Mouse (Mus musculus): ENCODE results near the gene Mertk. TPM values are rescaled to one million over a fixed set of nuclear protein-coding genes. Genes with fewer than 3 reads are reported as not detected.

Mertk gene
- polyA plus RNA-seq, 1 experiment from 2014 or later, result 3.4 TPM

DNA sequence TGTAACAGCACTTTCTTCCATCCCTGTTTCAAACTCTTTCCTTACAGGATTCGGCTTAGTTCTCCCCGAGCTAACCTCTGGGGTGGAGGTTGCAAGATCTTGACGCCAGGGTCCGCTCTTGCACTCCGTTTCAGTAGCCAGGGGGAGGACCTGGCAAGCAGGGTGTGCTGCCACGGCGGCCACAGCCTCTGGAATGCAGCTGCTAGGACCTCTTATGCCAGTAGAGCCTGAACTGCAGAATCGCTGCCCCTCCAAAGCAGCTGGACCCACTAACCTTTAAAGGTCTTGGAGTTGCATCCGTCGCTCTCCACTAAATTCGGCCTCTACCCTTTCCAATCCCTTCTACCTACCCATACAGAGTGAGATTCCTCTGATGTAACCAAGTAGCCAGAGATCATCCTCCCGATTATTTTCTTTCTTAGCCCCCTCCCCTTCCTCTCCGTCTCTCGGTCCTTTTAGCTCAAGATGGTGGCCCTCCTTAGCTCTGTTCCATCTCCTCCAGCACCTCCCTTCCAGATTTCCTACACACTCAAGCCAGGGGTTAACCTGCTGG, 540 bp upstream of the Mertk start:
- Histone ChIP-seq H3K36me3 (no peaks in the 10 kb centered on the region), H3K27ac (no peak overlapping the region; the same call in 1 of the 2 replicates), H3K27me3 (peaks cover 51% of the 10 kb centered on the region), H3K4me1 (replicated peaks) (peaks cover 8% of the 10 kb centered on the region), H3K9me3 (replicated peaks) (no peaks in the 10 kb centered on the region), H3K4me3 (replicated peaks) (peak overlapping the region; percentile 60), H3K9ac (no peak overlapping the region), H3K4me2 (peak overlapping the region; percentile 61)
- DNase-seq (peak; percentile 40), ATAC-seq (ENCODE audit: low read depth) (peak; percentile 67)
- WGBS (ENCODE audit: insufficient replicate concordance), result 2% methylated on average over 14 of the region's 14 CpGs

DNA sequence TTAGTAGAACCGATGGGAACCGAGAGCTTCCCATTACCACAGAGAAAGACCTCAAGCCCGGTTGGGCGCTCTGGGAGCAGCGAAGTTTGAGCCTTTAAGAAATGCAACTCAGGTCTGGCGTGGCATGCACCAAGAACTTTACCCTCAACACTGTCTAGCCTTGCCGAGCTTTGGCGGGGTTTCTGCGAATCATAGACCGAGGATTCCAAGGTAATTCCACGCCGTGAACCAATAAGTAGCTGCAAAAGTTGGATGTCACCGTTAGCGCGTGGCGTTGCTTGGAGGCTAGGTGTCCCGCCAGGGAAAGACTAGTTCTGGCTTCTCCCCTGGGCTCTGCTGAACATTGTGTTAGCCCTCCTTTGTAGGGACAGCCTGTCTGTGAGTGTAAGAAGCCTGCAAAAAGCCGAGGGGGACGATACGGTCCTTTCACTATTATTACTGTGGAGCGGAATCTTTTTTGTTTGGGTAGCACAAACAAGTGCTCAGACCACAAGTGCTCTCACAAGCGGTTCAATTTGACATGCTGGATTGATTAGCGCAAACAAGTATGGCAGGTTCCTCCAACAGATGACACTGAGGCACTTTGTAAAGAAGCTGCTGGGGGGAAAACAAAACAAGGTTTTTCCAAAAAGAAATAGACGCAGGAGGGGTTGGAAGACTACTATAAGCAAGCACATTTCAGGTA, 587 bp downstream of the Mertk start:
- Histone ChIP-seq H3K9ac (peak overlapping the region; percentile 68), H3K27ac (peak overlapping the region; percentile 53), H3K27me3 (peaks cover 51% of the 10 kb centered on the region), H3K4me3 (replicated peaks) (peak overlapping the region; percentile 60), H3K4me2 (peak overlapping the region; percentile 61), H3K4me1 (replicated peaks) (peaks cover 8% of the 10 kb centered on the region), H3K9me3 (replicated peaks) (no peaks in the 10 kb centered on the region), H3K36me3 (no peaks in the 10 kb centered on the region)
- DNase-seq (no peak), ATAC-seq (ENCODE audit: low read depth) (no peak)
- WGBS (ENCODE audit: insufficient replicate concordance), result 3% methylated on average over 24 of the region's 24 CpGs

DNA sequence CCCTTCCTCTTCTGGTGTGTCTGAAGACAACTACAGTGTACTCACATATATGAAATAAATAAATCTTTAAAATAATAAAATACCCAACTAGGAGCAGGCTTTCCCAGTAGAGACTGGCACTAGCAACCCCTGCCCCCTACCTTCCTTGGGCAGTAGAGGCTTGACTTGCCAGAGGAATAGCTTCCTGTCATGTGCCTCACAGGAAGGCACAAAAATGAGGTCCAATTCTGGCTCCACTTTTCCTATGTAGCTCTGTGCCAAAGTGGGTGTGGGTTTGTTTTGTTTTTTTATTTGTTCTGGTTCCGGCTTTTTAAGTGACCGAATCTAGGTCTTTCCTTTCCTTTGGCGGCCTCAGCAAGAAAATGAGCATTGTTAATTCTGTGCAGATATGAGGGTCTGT, 5.7 kb downstream of the Mertk start:
- Histone ChIP-seq H3K4me2 (no peak overlapping the region), H3K4me3 (replicated peaks) (no peak overlapping the region), H3K27ac (no peak overlapping the region), H3K36me3 (no peaks in the 10 kb centered on the region), H3K9me3 (replicated peaks) (no peaks in the 10 kb centered on the region), H3K4me1 (replicated peaks) (peaks cover 8% of the 10 kb centered on the region), H3K9ac (no peak overlapping the region), H3K27me3 (peaks cover 13% of the 10 kb centered on the region)
- ATAC-seq (ENCODE audit: low read depth) (no peak), DNase-seq (no peak)
- WGBS (ENCODE audit: insufficient replicate concordance), result 77% methylated on average over 3 of the region's 3 CpGs

DNA sequence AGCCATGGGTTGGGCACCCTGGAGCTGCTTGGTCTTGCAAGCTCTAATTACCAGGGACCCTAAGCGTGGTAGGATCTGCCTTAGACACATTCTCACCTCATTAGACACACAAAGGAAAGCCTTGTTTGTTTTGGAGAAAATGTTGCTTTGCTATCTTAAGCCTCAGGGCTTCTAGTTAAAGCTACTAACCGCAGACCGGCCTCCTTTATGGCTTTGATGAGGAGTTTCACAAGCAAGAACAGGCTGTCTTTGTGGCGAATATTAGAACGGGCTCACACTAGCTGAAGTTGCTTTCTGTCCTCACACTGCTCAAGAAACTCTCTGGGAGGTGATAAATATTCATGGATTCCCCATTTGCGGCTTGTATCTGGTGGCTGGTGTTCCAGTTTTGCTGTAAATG, 10.5 kb downstream of the Mertk start:
- Histone ChIP-seq H3K27me3 (no peaks in the 10 kb centered on the region), H3K36me3 (no peaks in the 10 kb centered on the region), H3K4me3 (replicated peaks) (no peak overlapping the region), H3K9ac (no peak overlapping the region), H3K9me3 (replicated peaks) (no peaks in the 10 kb centered on the region), H3K4me1 (replicated peaks) (peaks cover 14% of the 10 kb centered on the region; the same call in 1 of the 2 replicates), H3K27ac (no peak overlapping the region), H3K4me2 (no peak overlapping the region)
- no peak for ATAC-seq (ENCODE audit: low read depth)
- WGBS (ENCODE audit: insufficient replicate concordance), result 45% methylated on average over 6 of the region's 6 CpGs
- no peak for DNase-seq

DNA sequence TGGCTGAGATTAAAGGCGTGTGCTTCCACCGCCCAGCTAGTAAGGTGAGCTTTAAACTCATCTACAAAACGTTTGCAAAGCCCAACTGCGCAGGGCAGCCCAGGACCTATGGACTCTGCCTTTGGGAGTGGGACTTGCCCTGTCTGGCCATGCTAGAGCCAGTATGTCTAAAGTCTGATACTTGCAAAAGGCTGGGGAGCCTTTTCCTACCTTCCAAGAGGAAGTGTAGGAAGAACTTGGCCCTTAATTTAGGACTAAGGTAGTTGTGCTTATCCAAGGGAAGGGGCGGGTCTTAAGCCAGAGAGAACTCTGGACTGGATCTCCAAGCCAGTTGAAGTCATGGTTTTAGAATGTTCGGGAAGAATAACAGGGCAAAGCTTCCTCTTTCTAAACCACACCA, 11.9 kb downstream of the Mertk start:
- DNase-seq, result no peak

DNA sequence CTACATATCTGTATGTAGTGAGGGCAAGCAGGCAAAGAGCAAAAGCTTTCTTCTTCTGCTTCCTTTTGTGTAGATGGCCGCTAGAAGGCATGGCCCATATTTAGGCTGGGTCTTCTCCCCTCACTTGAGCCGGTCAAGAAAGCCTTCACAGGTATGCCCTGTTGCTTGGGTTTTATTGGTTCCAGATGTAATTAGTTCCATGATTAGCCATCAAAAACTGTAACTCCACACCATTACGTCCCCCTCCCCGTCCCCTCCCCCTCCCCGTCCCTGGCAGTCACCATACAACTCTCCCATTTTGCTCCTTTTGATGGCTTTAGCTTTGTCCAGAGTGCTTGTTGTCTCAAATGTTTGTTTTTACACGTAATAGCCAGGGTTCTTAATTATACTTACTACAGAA, 14.2 kb downstream of the Mertk start:
- Histone ChIP-seq H3K4me2 (no peak overlapping the region), H3K27ac (no peak overlapping the region; the same call in 1 of the 2 replicates), H3K4me1 (replicated peaks) (peaks cover 26% of the 10 kb centered on the region), H3K9me3 (replicated peaks) (no peaks in the 10 kb centered on the region), H3K36me3 (no peaks in the 10 kb centered on the region), H3K4me3 (replicated peaks) (no peak overlapping the region), H3K27me3 (no peaks in the 10 kb centered on the region), H3K9ac (no peak overlapping the region)
- DNase-seq (no peak), ATAC-seq (ENCODE audit: low read depth) (no peak)
- whole genome bisulfite sequencing (ENCODE audit: insufficient replicate concordance), result 73% methylated on average over 6 of the region's 6 CpGs

More for the DNA sequence above, 11.9 kb downstream of the Mertk start:
- WGBS (ENCODE audit: insufficient replicate concordance), result 54% methylated on average over 6 of the region's 6 CpGs
- Histone ChIP-seq H3K9me3 (replicated peaks) (no peaks in the 10 kb centered on the region), H3K4me2 (no peak overlapping the region), H3K36me3 (no peaks in the 10 kb centered on the region), H3K9ac (no peak overlapping the region), H3K27ac (peak overlapping the region; percentile 43), H3K4me3 (replicated peaks) (no peak overlapping the region), H3K4me1 (replicated peaks) (peaks cover 17% of the 10 kb centered on the region), H3K27me3 (no peaks in the 10 kb centered on the region)
- ATAC-seq (ENCODE audit: low read depth), result peak; percentile 59; the same call in 1 of the 2 replicates

DNA sequence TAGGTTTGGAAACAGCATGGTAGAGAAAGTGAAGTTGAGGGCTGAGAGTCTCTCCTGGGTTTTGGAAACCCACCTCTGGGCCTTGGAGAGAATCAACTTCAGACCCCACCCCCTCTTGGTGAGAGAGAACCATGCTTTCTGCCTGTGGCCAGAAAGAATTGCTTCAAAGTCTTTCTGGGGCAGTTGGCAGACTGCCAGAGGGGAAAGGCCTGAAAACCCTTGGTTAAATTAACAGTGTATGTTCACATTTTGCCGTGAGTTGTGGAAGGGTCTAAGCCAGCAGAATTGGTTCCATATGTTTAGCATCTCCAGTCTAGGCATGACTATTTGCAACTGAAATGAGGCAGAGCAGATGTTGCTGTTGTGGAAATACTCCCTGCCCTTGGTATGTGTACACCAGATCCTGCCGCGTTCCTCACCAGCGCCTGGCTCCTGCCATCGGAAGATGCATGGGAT, 14.8 kb downstream of the Mertk start:
- Histone ChIP-seq H3K27me3 (no peaks in the 10 kb centered on the region), H3K36me3 (no peaks in the 10 kb centered on the region), H3K4me3 (replicated peaks) (no peak overlapping the region), H3K9me3 (replicated peaks) (no peaks in the 10 kb centered on the region), H3K4me2 (no peak overlapping the region), H3K4me1 (replicated peaks) (peaks cover 26% of the 10 kb centered on the region), H3K27ac (peak overlapping the region; percentile 75), H3K9ac (no peak overlapping the region)
- DNase-seq (no peak), ATAC-seq (ENCODE audit: low read depth) (no peak)
- WGBS (ENCODE audit: insufficient replicate concordance), result 77% methylated on average over 5 of the region's 5 CpGs

DNA sequence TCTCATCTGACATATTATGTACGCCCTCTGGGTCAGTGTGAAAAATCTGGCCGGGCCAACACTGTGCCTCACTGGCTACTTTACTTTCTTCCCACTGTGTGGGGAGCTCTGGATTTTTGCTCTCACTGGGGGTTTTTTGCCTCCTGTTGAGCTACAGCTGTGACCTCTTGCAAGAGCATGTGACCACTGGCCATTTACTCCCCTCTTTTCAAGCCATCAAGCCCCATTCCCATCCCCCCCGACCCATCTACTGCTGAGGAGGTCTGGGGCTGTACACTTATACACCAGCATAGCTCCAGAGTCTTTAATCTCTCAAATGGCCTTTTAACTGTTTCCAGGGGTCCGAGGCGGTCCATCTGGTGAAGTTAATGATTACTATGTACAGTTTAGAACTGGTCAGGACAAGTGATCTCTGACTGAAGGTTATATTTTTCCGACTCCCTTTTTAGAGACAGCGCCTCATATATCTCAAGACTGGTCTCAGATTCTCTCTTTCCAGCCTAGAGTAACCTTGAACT, 16.0 kb downstream of the Mertk start:
- ATAC-seq (ENCODE audit: low read depth) (peak; percentile 69), DNase-seq (no peak)
- Histone ChIP-seq H3K4me2 (no peak overlapping the region), H3K9me3 (replicated peaks) (no peaks in the 10 kb centered on the region), H3K27ac (peak overlapping the region; percentile 75), H3K36me3 (no peaks in the 10 kb centered on the region), H3K9ac (no peak overlapping the region), H3K4me3 (replicated peaks) (no peak overlapping the region), H3K4me1 (replicated peaks) (peaks cover 26% of the 10 kb centered on the region), H3K27me3 (no peaks in the 10 kb centered on the region)
- 64% methylated on average over 7 of the region's 7 CpGs for WGBS (ENCODE audit: insufficient replicate concordance)

DNA sequence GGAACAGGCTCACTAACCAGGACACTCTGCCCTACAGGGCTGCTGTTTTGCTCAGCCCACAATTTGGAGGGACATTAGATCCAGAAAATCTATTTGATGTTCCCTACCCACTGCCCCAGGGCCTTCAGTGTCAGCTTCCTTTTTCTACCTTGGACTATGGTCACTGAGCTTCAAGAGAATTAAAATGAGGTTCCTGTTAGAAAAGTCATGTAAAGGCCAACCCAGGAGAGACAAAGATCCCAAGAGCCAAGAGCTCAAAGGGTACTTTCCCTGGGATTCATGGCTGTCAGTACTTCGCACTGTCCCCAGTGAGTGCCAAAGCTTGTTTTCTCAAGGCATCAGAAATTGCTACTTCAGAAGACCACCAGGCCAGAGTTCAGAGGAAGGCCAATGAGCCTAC, 17.2 kb downstream of the Mertk start:
- Histone ChIP-seq H3K4me3 (replicated peaks) (no peak overlapping the region), H3K36me3 (no peaks in the 10 kb centered on the region), H3K27ac (peak overlapping the region; percentile 39; the same call in 1 of the 2 replicates), H3K9ac (no peak overlapping the region), H3K9me3 (replicated peaks) (no peaks in the 10 kb centered on the region), H3K4me1 (replicated peaks) (peaks cover 17% of the 10 kb centered on the region), H3K4me2 (no peak overlapping the region), H3K27me3 (no peaks in the 10 kb centered on the region)
- ATAC-seq (ENCODE audit: low read depth), result no peak
- WGBS (ENCODE audit: insufficient replicate concordance), result 79% methylated on average over 1 of the region's 1 CpGs
- no peak for DNase-seq

DNA sequence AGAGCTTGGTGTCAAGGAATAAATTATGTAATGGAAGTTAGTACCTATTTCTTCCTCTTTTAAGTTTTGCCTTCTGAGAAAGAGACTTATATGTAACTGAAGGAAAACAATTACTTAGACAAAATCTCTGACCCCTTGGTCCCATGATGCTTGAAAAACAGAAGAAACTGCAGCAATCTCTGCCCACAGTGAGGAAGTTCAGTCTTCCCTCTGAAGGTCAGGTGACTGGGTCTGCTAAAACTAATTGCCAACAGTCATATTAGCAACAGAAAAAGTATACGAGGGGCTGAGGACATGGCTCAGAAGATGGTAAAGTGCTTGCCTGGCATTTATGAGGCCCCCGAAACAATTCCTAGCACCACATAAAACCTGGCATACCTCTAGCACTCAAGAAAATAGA, 20.6 kb downstream of the Mertk start:
- DNase-seq, result no peak

DNA sequence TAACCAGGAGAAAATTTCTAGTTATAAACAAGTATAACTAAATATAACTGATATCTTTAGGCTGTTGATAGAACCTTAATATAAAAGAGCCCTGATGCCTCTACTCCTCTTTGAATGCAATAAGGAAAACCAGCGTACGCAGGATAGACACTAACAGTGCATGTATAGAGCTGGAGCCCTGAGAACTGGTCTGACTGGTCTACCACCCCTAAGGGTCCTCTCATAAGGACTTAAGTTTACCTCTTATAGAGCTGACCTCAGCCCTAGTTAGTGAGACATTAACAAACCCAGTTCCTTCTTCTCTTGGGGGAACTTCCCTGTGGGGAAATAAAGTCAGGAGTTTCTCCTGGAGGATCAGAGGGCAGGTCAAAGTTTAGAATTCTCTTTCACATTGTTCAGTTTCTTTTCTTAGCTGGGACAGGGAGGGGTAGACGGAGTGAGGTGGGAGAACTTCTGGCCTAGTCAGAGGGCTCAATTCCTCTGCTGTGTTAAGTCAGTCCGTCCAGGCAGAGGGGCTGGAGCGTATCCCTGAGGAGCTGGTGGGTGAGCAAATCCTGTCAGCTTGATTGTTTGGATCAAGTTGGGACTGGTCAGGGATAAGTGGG, 23.5 kb downstream of the Mertk start:
- no peak for ATAC-seq (ENCODE audit: low read depth)
- no peaks in the 10 kb centered on the region for H3K27me3 ChIP-seq
- no peak overlapping the region for H3K9ac ChIP-seq
- no peaks in the 10 kb centered on the region for H3K36me3 ChIP-seq
- 74% methylated on average over 5 of the region's 5 CpGs for WGBS (ENCODE audit: insufficient replicate concordance)
- no peak overlapping the region for H3K4me3 ChIP-seq (replicated peaks)
- no peaks in the 10 kb centered on the region for H3K9me3 ChIP-seq (replicated peaks)
- peaks cover 4% of the 10 kb centered on the region; the same call in 1 of the 2 replicates for H3K4me1 ChIP-seq (replicated peaks)
- DNase-seq, result no peak
- no peak overlapping the region for H3K4me2 ChIP-seq
- H3K27ac ChIP-seq, result no peak overlapping the region

More for the DNA sequence above, 20.6 kb downstream of the Mertk start:
- Histone ChIP-seq H3K4me2 (no peak overlapping the region), H3K4me3 (replicated peaks) (no peak overlapping the region), H3K4me1 (replicated peaks) (peaks cover 10% of the 10 kb centered on the region), H3K9me3 (replicated peaks) (no peaks in the 10 kb centered on the region), H3K36me3 (no peaks in the 10 kb centered on the region), H3K27me3 (no peaks in the 10 kb centered on the region), H3K27ac (no peak overlapping the region), H3K9ac (no peak overlapping the region)
- WGBS (ENCODE audit: insufficient replicate concordance), result 64% methylated on average over 2 of the region's 2 CpGs
- ATAC-seq (ENCODE audit: low read depth), result no peak
